Mouse (Mus musculus) lung, postnatal 0 days (tissue): Measurements from ENCODE around the gene Pga5.

Source experiments
- CTCF ChIP-seq: IDR thresholded peaks from 2 replicates; pipeline ENCODE4 v1.5.1; 2016; ENCODE audit warnings: antibody characterized with exemption, mild to moderate bottlenecking
- EP300 ChIP-seq: IDR thresholded peaks from 2 replicates; pipeline ENCODE4 v1.6.1; 2016; ENCODE audit warnings: antibody characterized with exemption, mild to moderate bottlenecking, control low read depth

GRCm38 (mm10) chr19:10710751-10711150 is 32.9 kb upstream of the Pga5 start:
- no peak for TF ChIP-seq EP300
- no peak for TF ChIP-seq CTCF
